ENCODE assay signal across 25 mouse cellular contexts in genomic region chr15:99658437-99658836, GRCm38 (mm10). TPM values are rescaled to one million over a fixed set of nuclear protein-coding genes. Genes with fewer than 3 reads are reported as not detected.
"Had no signal": no experiment of that assay in that cellular context is flagged by ENCODE, and none has a peak within 500 bp of the region (broad histone marks: within the 10 kb centered on the region; RNA-seq: fewer than 3 reads in every experiment).

No protein-coding gene starts in this region.

- H3K4me3 ChIP-seq: kidney, embryonic 15.5 days; limb, embryonic 12.5 days; limb, embryonic 15.5 days; liver, embryonic 13.5 days; megakaryocyte, embryonic 14.5 days; neural tube, embryonic 12.5 days; neural tube, embryonic 15.5 days had no signal

- H3K27me3 ChIP-seq: neural tube, embryonic 15.5 days had no signal

- DNase-seq: kidney, postnatal 10 days; kidney, postnatal 36 days; left cerebral cortex, postnatal 4 days; liver, embryonic 13.5 days; lung, adult 2 months; lung, postnatal 14 days; midbrain, embryonic 14.5 days; right cerebral cortex, adult 18-20 months; right cerebral cortex, postnatal 14 days; right cerebral cortex, postnatal 4 days; thymus, adult 2 months; thymus, postnatal 14 days; thymus, postnatal 4 days had no signal

- H3K4me2 ChIP-seq: kidney, embryonic 15.5 days; limb, embryonic 12.5 days; limb, embryonic 15.5 days; liver, embryonic 13.5 days; midbrain, embryonic 11.5 days; neural tube, embryonic 12.5 days; neural tube, embryonic 15.5 days had no signal

- H3K36me3 ChIP-seq: kidney, embryonic 15.5 days; limb, embryonic 12.5 days; limb, embryonic 15.5 days; liver, embryonic 13.5 days; neural tube, embryonic 12.5 days; neural tube, embryonic 15.5 days had no signal

- H3K9ac ChIP-seq: kidney, embryonic 15.5 days; limb, embryonic 12.5 days; limb, embryonic 15.5 days; liver, embryonic 13.5 days; neural tube, embryonic 12.5 days; neural tube, embryonic 15.5 days had no signal

- H3K27ac ChIP-seq: kidney, embryonic 15.5 days; limb, embryonic 12.5 days; limb, embryonic 15.5 days; liver, embryonic 13.5 days; macrophage; neural tube, embryonic 12.5 days; neural tube, embryonic 15.5 days; stomach, postnatal 0 days had no signal

- H3K9me3 ChIP-seq: kidney, embryonic 15.5 days; limb, embryonic 12.5 days; limb, embryonic 15.5 days; liver, embryonic 13.5 days; neural tube, embryonic 12.5 days; neural tube, embryonic 15.5 days had no signal

RNA-seq across cellular contexts. Expression of gene Gm17349, which starts 46.9 kb away (rescaled TPM):
- total RNA-seq: left cerebral cortex, postnatal 4 days had no signal
- polyA plus RNA-seq: kidney, embryonic 15.5 days; limb, embryonic 12.5 days; limb, embryonic 15.5 days; liver, embryonic 13.5 days; liver, embryonic 16.5 days; lung, adult 2 months; lung, embryonic 16.5 days; macrophage; midbrain, embryonic 11.5 days; midbrain, embryonic 14.5 days; neural tube, embryonic 12.5 days; neural tube, embryonic 15.5 days; stomach, embryonic 14.5 days; thymus, adult 2 months had no signal

RNA-seq across cellular contexts. Expression of gene Aqp6, which starts 57.2 kb away (rescaled TPM):
- total RNA-seq: left cerebral cortex, postnatal 4 days had no signal
- polyA plus RNA-seq: kidney, embryonic 15.5 days; limb, embryonic 12.5 days; limb, embryonic 15.5 days; liver, embryonic 13.5 days; liver, embryonic 16.5 days; lung, adult 2 months; lung, embryonic 16.5 days; macrophage; stomach, embryonic 14.5 days; stomach, postnatal 0 days had no signal
